Mouse (Mus musculus): ENCODE measurements around the gene Actg2. TPM values are rescaled to one million over a fixed set of nuclear protein-coding genes. Genes with fewer than 3 reads are reported as not detected.
A peak's percentile ranks its signal among the peaks of the same experiment; 100 is the strongest.

Actg2 gene
- total RNA-seq, 2 experiments from 2014 or later: 0.40 to 1.6 TPM

- DNase-seq (ENCODE audit: low spot score): no peak
These were observed 55.9 kb downstream of the Actg2 start for GRCm38 (mm10) chr6:83480019-83480655.

DNA sequence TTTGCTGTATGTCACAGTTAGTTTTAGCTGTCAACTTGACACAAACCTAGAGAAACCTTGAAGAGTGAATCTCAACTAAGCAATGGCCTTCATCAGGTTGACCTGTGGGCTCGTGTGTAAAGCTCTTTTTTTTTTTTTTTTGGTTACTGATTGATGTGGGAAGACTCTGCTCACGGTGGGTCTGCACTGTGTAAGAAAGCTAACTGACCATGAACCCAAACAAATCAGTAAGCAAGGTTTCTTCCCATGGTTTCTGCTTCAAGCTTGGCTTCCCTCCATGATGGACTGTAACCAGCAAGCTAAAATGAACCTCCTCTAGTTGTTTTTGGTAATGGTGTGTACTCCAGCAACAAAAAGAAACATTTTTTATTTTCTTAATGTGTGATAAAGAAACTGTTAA is 56.9 kb downstream of the Actg2 start:
- DNase-seq (ENCODE audit: low spot score): no peak

GRCm38 (mm10) chr6:83478628-83479027 is 57.4 kb downstream of the Actg2 start:
- DNase-seq (ENCODE audit: low spot score): no peak

DNA sequence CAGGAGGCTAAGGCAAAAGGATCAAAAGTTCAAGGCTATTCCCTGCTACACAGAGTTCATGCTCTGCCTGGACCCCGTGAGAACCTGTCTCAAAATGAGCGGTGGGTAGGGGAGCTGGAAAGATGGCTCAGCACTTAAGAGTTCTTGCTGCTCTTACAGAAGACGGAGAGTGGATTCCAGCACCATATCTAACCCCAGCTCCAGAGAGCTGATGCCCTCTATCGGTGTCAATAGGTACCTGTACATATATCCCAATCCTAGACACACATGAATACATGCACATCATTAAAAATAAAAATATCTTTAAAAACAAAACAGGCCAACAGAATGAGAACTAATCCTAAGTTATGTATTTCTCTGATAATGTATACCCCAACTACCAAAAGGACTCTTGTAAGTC is 57.8 kb downstream of the Actg2 start:
- no peak for DNase-seq (ENCODE audit: low spot score)

- no peak for DNase-seq (ENCODE audit: low spot score)
These were observed 60.6 kb downstream of the Actg2 start for GRCm38 (mm10) chr6:83475431-83475830.

DNA sequence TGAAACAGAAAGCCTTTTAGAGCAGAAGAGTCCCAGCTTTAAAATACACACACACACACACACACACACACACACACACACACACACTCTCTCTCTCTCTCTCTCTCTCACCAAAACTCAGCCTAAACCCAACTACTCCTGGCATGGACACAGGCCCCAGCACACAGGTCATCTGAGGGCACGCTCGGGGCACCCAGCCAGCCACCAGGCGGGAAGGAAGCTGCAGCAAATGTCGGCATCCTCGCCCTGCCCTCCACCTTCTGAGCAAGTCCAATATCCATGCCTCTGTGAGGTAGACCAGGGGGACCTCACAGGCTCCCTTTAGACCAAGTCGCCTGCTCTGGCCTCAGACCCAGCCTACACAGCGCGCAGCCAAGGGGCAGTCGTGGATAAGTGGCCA is 62.8 kb downstream of the Actg2 start:
- peak; percentile 43 for DNase-seq (ENCODE audit: low spot score)

- no peak for DNase-seq (ENCODE audit: low spot score)
These were observed 64.3 kb downstream of the Actg2 start for GRCm38 (mm10) chr6:83471739-83472138.

GRCm38 (mm10) chr6:83464011-83464410 is 72.1 kb downstream of the Actg2 start:
- DNase-seq (ENCODE audit: low spot score): no peak

Other genes with a start within 250 kb of the Actg2 start
- 1 to 10 TPM; 3.0 to 3.2 TPM for gene Mthfd2, start 210.4 kb downstream of the Actg2 start, total RNA-seq (2021)
- 10 to 100 TPM in 1 of 2 experiments, 1 to 10 TPM in 1; 8.0 to 12.4 TPM for gene Mob1a, start 210.2 kb downstream of the Actg2 start, total RNA-seq (2021)
- 100 to 1,000 TPM; 249 to 275 TPM for gene Bola3, start 187.1 kb downstream of the Actg2 start, total RNA-seq (2021)
- gene Tet3, start 77.2 kb downstream of the Actg2 start, total RNA-seq (2021): 10 to 100 TPM; 10.9 to 13.4 TPM
- 10 to 100 TPM; 17.4 to 20.6 TPM for gene Dguok, start 29.3 kb downstream of the Actg2 start, total RNA-seq (2021)
- 1 to 10 TPM; 6.2 to 6.8 TPM for gene Stambp, start 36.5 kb upstream of the Actg2 start, total RNA-seq (2021)
- not detected for gene Clec4f, start 119.9 kb upstream of the Actg2 start, total RNA-seq (2021)
- gene Cd207, start 141.6 kb upstream of the Actg2 start, total RNA-seq (2021): not detected
- not detected for gene Vax2, start 175.0 kb upstream of the Actg2 start, total RNA-seq (2021)
- gene Atp6v1b1, start 206.7 kb upstream of the Actg2 start, total RNA-seq (2021): not detected
- not detected for gene Ankrd53, start 226.4 kb upstream of the Actg2 start, total RNA-seq (2021)
- 10 to 100 TPM; 41.1 to 55.3 TPM for gene Tex261, start 239.5 kb upstream of the Actg2 start, total RNA-seq (2021)

Data from gastrocnemius, adult 18-20 months (tissue).